Mouse (Mus musculus) lung, adult 2 months (tissue): ENCODE data around the gene Pctp.

ENCODE experiments used
- CTCF ChIP-seq: fragments of 200-500 bp; IDR thresholded peaks from 2 replicates; pipeline ENCODE4 v1.5.1; 2011; ENCODE audit warnings: mild to moderate bottlenecking, low read length, control low read depth; ENCODE audit not compliant: insufficient read depth
- POLR2A ChIP-seq: fragments of 200-500 bp; IDR thresholded peaks from 2 replicates; pipeline ENCODE4 v1.6.1; 2011; ENCODE audit warnings: low read depth, mild to moderate bottlenecking, control low read depth, low read length, borderline replicate concordance; ENCODE audit errors: extremely low read depth

DNA sequence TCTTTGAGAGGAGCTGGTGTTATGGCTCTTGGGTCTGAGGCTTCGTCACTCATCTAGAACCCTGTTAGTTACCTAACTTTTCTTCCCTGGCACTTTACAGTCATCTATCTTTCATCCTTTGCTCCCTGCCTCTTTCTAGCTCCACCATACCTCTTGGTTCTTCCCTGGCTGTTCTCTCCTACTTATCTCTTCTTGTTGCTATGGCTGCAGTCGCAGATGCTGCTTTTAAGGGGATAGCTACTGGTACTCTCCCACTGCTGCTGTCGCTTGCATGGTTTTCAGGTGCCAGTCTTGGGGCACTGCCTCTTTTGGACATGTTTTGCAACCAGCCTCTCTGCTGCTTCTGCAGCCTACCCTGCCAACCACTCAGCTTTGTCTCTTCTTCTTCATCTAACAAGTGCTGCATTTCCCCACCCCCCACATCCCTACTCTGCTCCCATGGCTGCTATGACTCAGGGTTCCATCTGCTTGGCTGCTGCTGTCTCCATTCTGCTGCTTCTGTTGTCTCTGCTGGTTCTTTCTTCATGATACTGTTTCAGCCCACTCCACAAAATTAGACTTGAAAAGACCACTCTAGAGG lies 51.9 kb downstream of the Pctp start:
- TF ChIP-seq POLR2A (no peak), CTCF (no peak)
